Mouse (Mus musculus) kidney, embryonic 14.5 days (tissue): ENCODE measurements around the gene Naa40. TPM values are rescaled to one million over a fixed set of nuclear protein-coding genes. Genes with fewer than 3 reads are reported as not detected.

ENCODE experiments used
- ATAC-seq: fragments of 200-750 bp; cut with Nextera tagmentation; 2 replicates; pipeline ENCODE4 v1.8.0; 2017; ENCODE audit warnings: moderate number of reproducible peaks, mild to moderate bottlenecking, moderate TSS enrichment, moderate library complexity; ENCODE audit not compliant: low FRiP score, low TSS enrichment
- H3K27ac ChIP-seq: fragments of 300-500 bp; sonication (generic); 2 replicates; pipeline ENCODE4 v1.5.1; 2014; ENCODE audit warnings: low read depth, mild to moderate bottlenecking, low read length, moderate library complexity, mixed read lengths
- H3K27me3 ChIP-seq: fragments of 300-500 bp; sonication (generic); 2 replicates; pipeline ENCODE4 v1.6.1; 2014; ENCODE audit warnings: mild to moderate bottlenecking, low read length; ENCODE audit not compliant: control insufficient read depth, insufficient read depth
- H3K36me3 ChIP-seq: fragments of 300-500 bp; sonication (generic); 2 replicates; pipeline ENCODE4 v1.6.1; 2014; ENCODE audit warnings: low read length, mixed read lengths; ENCODE audit not compliant: control insufficient read depth, insufficient read depth
- H3K4me1 ChIP-seq: fragments of 300-500 bp; sonication (generic); 2 replicates; pipeline ENCODE4 v1.6.1; 2014; ENCODE audit warnings: low read length, mixed read lengths; ENCODE audit not compliant: control insufficient read depth, insufficient read depth
- H3K4me2 ChIP-seq: fragments of 300-500 bp; sonication (generic); replicated peaks from 2 replicates; pipeline ENCODE4 v1.6.1; 2014; ENCODE audit warnings: low read depth, mild to moderate bottlenecking, low read length
- H3K4me3 ChIP-seq: fragments of 300-500 bp; sonication (generic); 2 replicates; pipeline ENCODE4 v1.5.1; 2014; ENCODE audit warnings: mild to moderate bottlenecking, low read length
- H3K9ac ChIP-seq: fragments of 300-500 bp; sonication (generic); 2 replicates; pipeline ENCODE4 v1.6.1; 2014; ENCODE audit warnings: low read depth, mild to moderate bottlenecking, low read length, moderate library complexity
- H3K9me3 ChIP-seq: fragments of 300-500 bp; sonication (generic); 2 replicates; pipeline ENCODE4 v1.6.1; 2016; ENCODE audit warnings: low read length; ENCODE audit not compliant: control insufficient read depth
- WGBS: fragments of 180-500 bp; shearing (Covaris S2); extraction: QIAGEN DNeasy Blood & Tissue Kit; methylation state at CpG from one replicate; pipeline ENCODE4 v1.1.7; 2014; 5-methylcytosine and 5-hydroxymethylcytosine counted together
- polyA plus RNA-seq: library from polyadenylated mRNA; unstranded; fragments of >200 nt; fragmentation: Nextera tagmentation; extraction: Ambion mirVana; gene quantifications from 2 replicates; pipeline ENCODE4 v1.2.1, GENCODE M21; 2014

Gene Naa40
- 57.8 and 90.7 TPM in 2 replicates for polyA plus RNA-seq

- ATAC-seq: peak; percentile 96
- peak within 1 kb of the TSS; percentile 80 for H3K4me2 ChIP-seq
- H3K4me3 ChIP-seq: peak within 1 kb of the TSS; percentile 59
- H3K27me3 ChIP-seq: no peaks in the 10 kb centered on the region
- peak within 1 kb of the TSS; percentile 63 for H3K27ac ChIP-seq
- peaks cover 18% of the 10 kb centered on the region; the same call in 1 of the 2 replicates for H3K36me3 ChIP-seq
- under 1% methylated on average over 78 of the region's 80 CpGs for WGBS
- no peaks in the 10 kb centered on the region for H3K9me3 ChIP-seq
- H3K9ac ChIP-seq: peak within 1 kb of the TSS; percentile 74
- H3K4me1 ChIP-seq: peaks cover 12% of the 10 kb centered on the region
Measured at GRCm38 (mm10) chr19:7240782-7241690, at the start of gene Naa40. Naa40 (minus strand) TSS chr19:7241183.

- 40% methylated on average over 2 of the region's 2 CpGs for WGBS
- Histone ChIP-seq H3K36me3 (peaks cover 28% of the 10 kb centered on the region), H3K4me1 (peaks cover 24% of the 10 kb centered on the region), H3K4me3 (no peak overlapping the region), H3K9me3 (no peaks in the 10 kb centered on the region), H3K27me3 (no peaks in the 10 kb centered on the region), H3K27ac (no peak overlapping the region), H3K9ac (no peak overlapping the region), H3K4me2 (no peak overlapping the region)
- no peak for ATAC-seq
Measured at GRCm38 (mm10) chr19:7289767-7290166, 48.8 kb upstream of the Naa40 start.

- H3K36me3 ChIP-seq: peaks cover 43% of the 10 kb centered on the region
- no peak overlapping the region for H3K9ac ChIP-seq
- H3K4me2 ChIP-seq: no peak overlapping the region
- ATAC-seq: no peak
- H3K4me1 ChIP-seq: peaks cover 10% of the 10 kb centered on the region
- no peak overlapping the region for H3K4me3 ChIP-seq
- H3K27ac ChIP-seq: no peak overlapping the region
- H3K27me3 ChIP-seq: no peaks in the 10 kb centered on the region
- WGBS: 75% methylated on average over 3 of the region's 3 CpGs
- H3K9me3 ChIP-seq: no peaks in the 10 kb centered on the region
Measured at GRCm38 (mm10) chr19:7288288-7288687, 47.3 kb upstream of the Naa40 start.

GRCm38 (mm10) chr19:7286563-7287315, 45.8 kb upstream of the Naa40 start:
- no peak overlapping the region for H3K27ac ChIP-seq
- no peak for ATAC-seq
- H3K4me3 ChIP-seq: no peak overlapping the region
- H3K4me2 ChIP-seq: no peak overlapping the region
- no peak overlapping the region for H3K9ac ChIP-seq
- no peaks in the 10 kb centered on the region for H3K27me3 ChIP-seq
- 89% methylated on average over 12 of the region's 12 CpGs for WGBS
- H3K9me3 ChIP-seq: no peaks in the 10 kb centered on the region
- H3K4me1 ChIP-seq: no peaks in the 10 kb centered on the region
- H3K36me3 ChIP-seq: peaks cover 59% of the 10 kb centered on the region

- no peak for ATAC-seq
- peaks cover 10% of the 10 kb centered on the region; the same call in 1 of the 2 replicates for H3K4me1 ChIP-seq
- peaks cover 93% of the 10 kb centered on the region for H3K36me3 ChIP-seq
Measured at GRCm38 (mm10) chr19:7280557-7281330, 39.8 kb upstream of the Naa40 start.

GRCm38 (mm10) chr19:7279114-7279513, 38.1 kb upstream of the Naa40 start:
- Histone ChIP-seq H3K4me3 (no peak overlapping the region), H3K36me3 (peaks cover 93% of the 10 kb centered on the region), H3K9me3 (no peaks in the 10 kb centered on the region), H3K9ac (no peak overlapping the region), H3K27me3 (no peaks in the 10 kb centered on the region), H3K27ac (no peak overlapping the region), H3K4me2 (no peak overlapping the region), H3K4me1 (peaks cover 14% of the 10 kb centered on the region; the same call in 1 of the 2 replicates)
- WGBS: 46% methylated on average over 6 of the region's 6 CpGs
- ATAC-seq: peak; percentile 48; the same call in 1 of the 2 replicates

More at GRCm38 (mm10) chr19:7280557-7281330, 39.8 kb upstream of the Naa40 start:
- H3K4me2 ChIP-seq: no peak overlapping the region
- H3K27ac ChIP-seq: no peak overlapping the region
- 85% methylated on average over 18 of the region's 18 CpGs for WGBS
- no peak overlapping the region for H3K4me3 ChIP-seq
- H3K9me3 ChIP-seq: no peaks in the 10 kb centered on the region
- no peaks in the 10 kb centered on the region for H3K27me3 ChIP-seq
- H3K9ac ChIP-seq: no peak overlapping the region

- Histone ChIP-seq H3K27ac (no peak overlapping the region), H3K4me3 (no peak overlapping the region), H3K36me3 (peaks cover 93% of the 10 kb centered on the region), H3K9ac (no peak overlapping the region), H3K9me3 (no peaks in the 10 kb centered on the region), H3K4me1 (peaks cover 14% of the 10 kb centered on the region; the same call in 1 of the 2 replicates), H3K4me2 (no peak overlapping the region), H3K27me3 (no peaks in the 10 kb centered on the region)
- WGBS: 83% methylated on average over 6 of the region's 6 CpGs
- ATAC-seq: no peak
Measured at GRCm38 (mm10) chr19:7278200-7278906, 37.4 kb upstream of the Naa40 start.

GRCm38 (mm10) chr19:7276796-7277195, 35.8 kb upstream of the Naa40 start:
- H3K4me2 ChIP-seq: no peak overlapping the region
- peaks cover 14% of the 10 kb centered on the region; the same call in 1 of the 2 replicates for H3K4me1 ChIP-seq
- no peak for ATAC-seq
- no peak overlapping the region for H3K9ac ChIP-seq
- H3K36me3 ChIP-seq: peaks cover 90% of the 10 kb centered on the region
- no peak overlapping the region for H3K27ac ChIP-seq
- H3K27me3 ChIP-seq: no peaks in the 10 kb centered on the region
- H3K9me3 ChIP-seq: no peaks in the 10 kb centered on the region
- H3K4me3 ChIP-seq: no peak overlapping the region
- 77% methylated on average over 5 of the region's 7 CpGs for WGBS
